ENCODE assay signal across 8 mouse cellular contexts in the genomic region with DNA sequence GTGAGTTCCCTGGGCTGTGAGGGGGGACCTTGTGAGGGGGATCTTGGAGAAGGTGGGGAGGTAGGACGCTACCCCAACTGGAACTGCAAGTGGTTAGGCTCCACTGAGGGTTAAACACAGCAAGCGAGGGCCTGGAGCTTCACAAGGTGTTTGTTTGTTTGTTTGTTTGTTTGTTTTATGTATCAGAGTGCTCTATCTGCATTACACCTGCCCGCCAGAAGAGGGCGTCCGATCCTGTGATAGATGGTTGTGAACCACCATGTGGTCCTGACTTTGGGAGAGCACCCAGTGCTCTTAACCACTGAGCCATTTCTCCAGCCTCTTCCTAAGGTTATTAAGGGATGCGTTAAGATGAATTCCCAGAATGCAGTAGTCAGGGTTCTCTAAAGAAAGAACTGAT. TPM values are rescaled to one million over a fixed set of nuclear protein-coding genes. Genes with fewer than 3 reads are reported as not detected.
A peak's percentile ranks its signal among the peaks of the same experiment; 100 is the strongest.
DNase-seq lines count a peak whose midpoint lies in the region; ATAC-seq lines count a peak whose summit lies in the region.

No protein-coding gene starts in this region.

- peak overlapping the region; percentile 28; the same call in 1 of the 2 replicates for H3K9ac ChIP-seq in kidney, embryonic 14.5 days (ENCODE audit: low read depth, low read length)
- H3K9ac ChIP-seq in hindbrain, embryonic 11.5 days (ENCODE audit: low read depth, low read length) = no peak overlapping the region
- no peak overlapping the region for H3K9ac ChIP-seq in liver, embryonic 15.5 days
- H3K9ac ChIP-seq in stomach, embryonic 16.5 days (ENCODE audit: low read length) = 0 out of 2 replicates have a peak overlapping the region, but pooled peaks have one; percentile 4

- H3K27me3 ChIP-seq in kidney, embryonic 14.5 days (ENCODE audit: control insufficient read depth, insufficient read depth, low read length) = no peaks in the 10 kb centered on the region
- no peaks in the 10 kb centered on the region for H3K27me3 ChIP-seq in hindbrain, embryonic 11.5 days (ENCODE audit: control insufficient read depth, insufficient read depth, low read length)
- H3K27me3 ChIP-seq in liver, embryonic 15.5 days = no peaks in the 10 kb centered on the region
- H3K27me3 ChIP-seq in stomach, embryonic 16.5 days (ENCODE audit: control insufficient read depth, insufficient read depth, low read length) = no peaks in the 10 kb centered on the region

- 35% methylated on average over 6 of the region's 6 CpGs for WGBS in kidney, embryonic 14.5 days
- WGBS in hindbrain, embryonic 11.5 days = 30% methylated on average over 6 of the region's 6 CpGs
- WGBS in liver, embryonic 15.5 days (ENCODE audit: insufficient replicate concordance) = 46% methylated on average over 6 of the region's 6 CpGs
- WGBS in stomach, embryonic 16.5 days = 44% methylated on average over 6 of the region's 6 CpGs

- no peak overlapping the region for H3K27ac ChIP-seq in kidney, embryonic 14.5 days (ENCODE audit: low read depth, low read length)
- no peak overlapping the region for H3K27ac ChIP-seq in hindbrain, embryonic 11.5 days (ENCODE audit: low read depth, low read length)
- H3K27ac ChIP-seq in liver, embryonic 15.5 days (replicated peaks) = peak overlapping the region; percentile 29; the same call in 1 of the 2 replicates
- H3K27ac ChIP-seq in stomach, embryonic 16.5 days (ENCODE audit: low read length) = no peak overlapping the region

- DNase-seq in kidney, adult 11 months = no peak
- peak; percentile 20 for DNase-seq in adipocyte (ENCODE audit: low spot score)
- DNase-seq in hindbrain, embryonic 11.5 days (ENCODE audit: low spot score) = no peak
- DNase-seq in urinary bladder, adult 18-20 months (ENCODE audit: low spot score in 2 of 2) = no peak
- no peak for DNase-seq in left cerebral cortex, adult 18-20 months (ENCODE audit: low spot score in 2 of 2)

- no peaks in the 10 kb centered on the region for H3K36me3 ChIP-seq in kidney, embryonic 14.5 days (ENCODE audit: control insufficient read depth, insufficient read depth, low read length)
- no peaks in the 10 kb centered on the region for H3K36me3 ChIP-seq in hindbrain, embryonic 11.5 days (ENCODE audit: control insufficient read depth, insufficient read depth, low read length)
- H3K36me3 ChIP-seq in liver, embryonic 15.5 days (replicated peaks) = peaks cover 99% of the 10 kb centered on the region
- H3K36me3 ChIP-seq in stomach, embryonic 16.5 days (ENCODE audit: control insufficient read depth, insufficient read depth, low read length) = no peaks in the 10 kb centered on the region

- ATAC-seq in kidney, embryonic 14.5 days (ENCODE audit: low FRiP score, low TSS enrichment) = no peak
- ATAC-seq in hindbrain, embryonic 11.5 days (ENCODE audit: low FRiP score) = no peak
- no peak for ATAC-seq in liver, embryonic 15.5 days (ENCODE audit: insufficient read depth)
- no peak for ATAC-seq in stomach, embryonic 16.5 days (ENCODE audit: insufficient read depth, low FRiP score)

- H3K4me3 ChIP-seq in kidney, embryonic 14.5 days (ENCODE audit: low read length) = peak overlapping the region; percentile 34; the same call in 1 of the 2 replicates
- H3K4me3 ChIP-seq in hindbrain, embryonic 11.5 days (ENCODE audit: low read depth, low read length) = no peak overlapping the region
- no peak overlapping the region for H3K4me3 ChIP-seq in liver, embryonic 15.5 days (replicated peaks)
- no peak overlapping the region for H3K4me3 ChIP-seq in stomach, embryonic 16.5 days (replicated peaks; ENCODE audit: low read length)

- H3K9me3 ChIP-seq in kidney, embryonic 14.5 days (ENCODE audit: control insufficient read depth, low read length) = no peaks in the 10 kb centered on the region
- H3K9me3 ChIP-seq in hindbrain, embryonic 11.5 days (ENCODE audit: control insufficient read depth, low read length) = no peaks in the 10 kb centered on the region
- no peaks in the 10 kb centered on the region for H3K9me3 ChIP-seq in liver, embryonic 15.5 days (replicated peaks)
- no peaks in the 10 kb centered on the region for H3K9me3 ChIP-seq in stomach, embryonic 16.5 days (replicated peaks; ENCODE audit: control insufficient read depth, low read length)

- H3K4me1 ChIP-seq in kidney, embryonic 14.5 days (ENCODE audit: control insufficient read depth, insufficient read depth, low read length) = peaks cover 8% of the 10 kb centered on the region; the same call in 1 of the 2 replicates
- peaks cover 2% of the 10 kb centered on the region; the same call in 1 of the 2 replicates for H3K4me1 ChIP-seq in hindbrain, embryonic 11.5 days (replicated peaks; ENCODE audit: control insufficient read depth, insufficient read depth, low read length)
- peaks cover 49% of the 10 kb centered on the region for H3K4me1 ChIP-seq in liver, embryonic 15.5 days (replicated peaks)
- H3K4me1 ChIP-seq in stomach, embryonic 16.5 days (ENCODE audit: control insufficient read depth, insufficient read depth, low read length) = peaks cover 5% of the 10 kb centered on the region; the same call in 1 of the 2 replicates

- H3K4me2 ChIP-seq in kidney, embryonic 14.5 days (replicated peaks; ENCODE audit: low read depth, low read length) = peak overlapping the region; percentile 64
- peak overlapping the region; percentile 54; the same call in 1 of the 2 replicates for H3K4me2 ChIP-seq in hindbrain, embryonic 11.5 days (replicated peaks; ENCODE audit: low read depth, low read length)
- H3K4me2 ChIP-seq in liver, embryonic 15.5 days = peak overlapping the region; percentile 55; the same call in 1 of the 2 replicates
- peak overlapping the region; percentile 70 for H3K4me2 ChIP-seq in stomach, embryonic 16.5 days (ENCODE audit: low read depth, low read length)

RNA-seq across cellular contexts. Expression of a gene that starts 15.7 kb away (rescaled TPM):
- 1.1 and 1.2 TPM in 2 replicates for polyA plus RNA-seq in kidney, embryonic 14.5 days (2014; fragmentation: Nextera tagmentation; extraction: Ambion mirVana)
- polyA plus RNA-seq in hindbrain, embryonic 11.5 days (2014; fragmentation: Nextera tagmentation; extraction: Ambion mirVana) = 15.1 and 19.4 TPM in 2 replicates
- polyA plus RNA-seq in liver, embryonic 15.5 days (2015; fragmentation: Nextera tagmentation; extraction: Ambion mirVana) = 587 and 603 TPM in 2 replicates
- polyA plus RNA-seq in stomach, embryonic 16.5 days (2015; fragmentation: Nextera tagmentation; extraction: Ambion mirVana) = 20.8 and 23.5 TPM in 2 replicates
- not detected for total RNA-seq in left cerebral cortex, adult 18-20 months (2021)

RNA-seq across cellular contexts. Expression of a gene that starts 26.9 kb away (rescaled TPM):
- 40.8 and 43.5 TPM in 2 replicates for polyA plus RNA-seq in kidney, embryonic 14.5 days (2014; fragmentation: Nextera tagmentation; extraction: Ambion mirVana)
- 59.0 and 73.1 TPM in 2 replicates for polyA plus RNA-seq in hindbrain, embryonic 11.5 days (2014; fragmentation: Nextera tagmentation; extraction: Ambion mirVana)
- 16.0 and 17.3 TPM in 2 replicates for polyA plus RNA-seq in liver, embryonic 15.5 days (2015; fragmentation: Nextera tagmentation; extraction: Ambion mirVana)
- polyA plus RNA-seq in stomach, embryonic 16.5 days (2015; fragmentation: Nextera tagmentation; extraction: Ambion mirVana) = 30.6 and 30.8 TPM in 2 replicates
- 10 to 100 TPM; 55.2 to 55.3 TPM for total RNA-seq in left cerebral cortex, adult 18-20 months (2021)

RNA-seq across cellular contexts. Expression of a gene that starts 34.8 kb away (rescaled TPM):
- 156 and 163 TPM in 2 replicates for polyA plus RNA-seq in kidney, embryonic 14.5 days (2014; fragmentation: Nextera tagmentation; extraction: Ambion mirVana)
- polyA plus RNA-seq in hindbrain, embryonic 11.5 days (2014; fragmentation: Nextera tagmentation; extraction: Ambion mirVana) = 153 and 167 TPM in 2 replicates
- polyA plus RNA-seq in liver, embryonic 15.5 days (2015; fragmentation: Nextera tagmentation; extraction: Ambion mirVana) = 70.6 and 79.4 TPM in 2 replicates
- polyA plus RNA-seq in stomach, embryonic 16.5 days (2015; fragmentation: Nextera tagmentation; extraction: Ambion mirVana) = 177 TPM in 2 replicates
- total RNA-seq in left cerebral cortex, adult 18-20 months (2021) = 100 to 1,000 TPM; 119 to 127 TPM

RNA-seq across cellular contexts. Expression of a gene that starts 43.4 kb away (rescaled TPM):
- polyA plus RNA-seq in kidney, embryonic 14.5 days (2014; fragmentation: Nextera tagmentation; extraction: Ambion mirVana) = 339 and 370 TPM in 2 replicates
- 382 and 434 TPM in 2 replicates for polyA plus RNA-seq in hindbrain, embryonic 11.5 days (2014; fragmentation: Nextera tagmentation; extraction: Ambion mirVana)
- polyA plus RNA-seq in liver, embryonic 15.5 days (2015; fragmentation: Nextera tagmentation; extraction: Ambion mirVana) = 280 and 309 TPM in 2 replicates
- 511 and 534 TPM in 2 replicates for polyA plus RNA-seq in stomach, embryonic 16.5 days (2015; fragmentation: Nextera tagmentation; extraction: Ambion mirVana)
- total RNA-seq in left cerebral cortex, adult 18-20 months (2021) = 100 to 1,000 TPM; 248 to 297 TPM

RNA-seq across cellular contexts. Expression of a gene that starts 50.7 kb away (rescaled TPM):
- polyA plus RNA-seq in kidney, embryonic 14.5 days (2014; fragmentation: Nextera tagmentation; extraction: Ambion mirVana) = 77.3 and 90.1 TPM in 2 replicates
- 77.6 and 80.3 TPM in 2 replicates for polyA plus RNA-seq in hindbrain, embryonic 11.5 days (2014; fragmentation: Nextera tagmentation; extraction: Ambion mirVana)
- polyA plus RNA-seq in liver, embryonic 15.5 days (2015; fragmentation: Nextera tagmentation; extraction: Ambion mirVana) = 46.4 and 50.2 TPM in 2 replicates
- polyA plus RNA-seq in stomach, embryonic 16.5 days (2015; fragmentation: Nextera tagmentation; extraction: Ambion mirVana) = 69.6 and 71.9 TPM in 2 replicates
- total RNA-seq in left cerebral cortex, adult 18-20 months (2021) = 10 to 100 TPM; 59.9 to 63.6 TPM

Comparison
In these comparisons a context has a peak if more than half of its experiments do, and no peak if none do; other contexts are left out.
1. H3K9ac ChIP-seq: peak in kidney, embryonic 14.5 days (single experiment) and stomach, embryonic 16.5 days (single experiment); none in hindbrain, embryonic 11.5 days (single experiment) and liver, embryonic 15.5 days (single experiment).
2. RNA of a gene that starts 15.7 kb away (polyA plus RNA-seq): 587 to 603 TPM in liver, embryonic 15.5 days; 20.8 to 23.5 TPM in stomach, embryonic 16.5 days, 15.1 to 19.4 TPM in hindbrain, embryonic 11.5 days and 1.1 to 1.2 TPM in kidney, embryonic 14.5 days; every median in the first group is over 10 times any median in the second.
3. Peak in every context shown above with its lines, with median percentiles within 50 percentile points of each other: H3K4me2 ChIP-seq.